Mouse (Mus musculus): ENCODE data around the gene Prap1.

The Prap1 gene

GRCm38 (mm10) chr7:140135106-140135770, 42.0 kb downstream of the Prap1 start:
- no peak for DNase-seq

DNA sequence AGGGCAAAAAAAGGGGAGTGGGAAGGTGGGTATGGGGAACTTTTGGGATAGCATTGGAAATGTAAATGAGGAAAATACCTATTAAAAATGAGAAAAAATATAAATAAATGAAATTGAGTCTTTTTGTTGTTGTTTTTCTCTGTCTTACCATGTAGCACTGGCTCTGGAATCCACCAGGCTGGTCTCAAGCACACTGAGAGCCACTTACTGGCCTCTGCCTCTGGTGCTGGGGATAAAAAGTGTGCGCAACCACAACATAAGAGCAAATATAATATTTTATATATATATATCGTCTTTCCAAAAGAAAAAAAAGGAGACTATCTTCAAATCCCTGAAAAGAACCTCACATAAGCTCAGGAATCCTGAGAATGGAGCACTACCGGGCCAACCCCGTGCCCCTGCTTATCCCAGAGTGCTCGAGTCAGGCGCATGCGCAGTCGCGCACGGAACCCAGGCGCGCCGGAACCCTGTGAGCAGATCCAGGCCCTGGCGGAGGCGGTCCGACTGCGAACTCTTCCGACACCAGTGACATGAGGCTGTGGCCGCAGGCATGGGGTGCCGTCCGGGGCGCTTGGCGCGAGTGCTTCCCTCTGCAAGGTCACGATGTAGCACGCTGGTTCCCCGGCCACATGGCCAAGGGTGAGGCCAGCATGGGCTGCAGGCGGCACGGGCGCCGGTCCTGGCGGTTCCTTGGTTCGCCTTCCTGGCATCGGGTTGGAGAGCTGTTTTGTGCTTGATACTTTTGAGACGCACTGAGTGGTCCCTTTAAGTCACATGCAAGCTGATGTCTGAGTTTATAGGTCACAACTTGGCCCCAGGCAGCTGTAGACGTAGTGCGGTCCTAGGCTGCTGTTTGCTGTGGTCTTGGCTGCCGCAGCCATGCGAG, 44.2 kb downstream of the Prap1 start, which contains the start of gene Mtg1:
Mtg1 (plus strand) TSS at position 430 of the 886 bp plus-strand sequence.
- DNase-seq: peak; percentile 93 to 99

- no peak for DNase-seq
These were observed 44.8 kb downstream of the Prap1 start for GRCm38 (mm10) chr7:140138021-140138310.

- DNase-seq: peak; percentile 76 to 79
These were observed 48.2 kb downstream of the Prap1 start for GRCm38 (mm10) chr7:140141350-140141749.

DNA sequence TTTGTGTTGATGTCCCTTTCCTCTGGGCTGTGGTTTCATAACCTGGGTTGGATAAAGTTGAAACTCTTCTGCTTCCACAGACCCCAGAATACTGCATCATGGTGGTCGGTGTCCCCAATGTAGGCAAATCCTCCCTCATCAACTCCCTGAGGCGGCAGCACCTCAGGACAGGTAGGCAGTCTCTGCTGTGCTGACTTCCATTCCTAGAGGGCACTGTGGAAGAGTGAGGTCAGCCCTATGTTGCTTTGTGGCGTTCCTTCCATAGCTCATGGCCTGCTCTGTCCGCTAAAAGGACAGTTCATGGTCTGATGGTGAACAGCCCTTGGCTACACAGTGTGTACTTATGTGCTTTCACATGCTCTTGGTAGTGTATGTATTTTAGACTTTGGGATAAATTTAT, 51.4 kb downstream of the Prap1 start:
- no peak for DNase-seq
